In the genomic region with DNA sequence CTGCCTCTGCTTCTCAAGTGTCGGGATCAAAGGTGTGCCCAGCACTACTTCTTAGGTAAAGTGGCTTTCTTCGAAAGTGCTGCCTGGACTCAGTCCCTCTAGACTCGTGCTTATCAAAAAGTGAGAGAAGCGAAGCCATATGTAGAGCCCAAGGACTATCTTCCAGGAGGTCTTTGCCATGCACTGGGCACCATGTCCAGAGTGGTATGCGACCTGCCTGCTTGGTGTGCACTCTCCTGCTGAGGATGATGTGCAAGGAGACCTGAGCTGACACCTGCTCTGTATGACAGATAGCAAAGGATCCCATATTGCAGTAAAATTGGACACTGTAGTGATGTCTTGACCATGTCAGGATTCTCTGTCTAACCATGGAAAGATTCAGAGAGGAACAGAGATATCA, we compare ENCODE assay signal across 14 mouse cellular contexts.
"Had no signal": no experiment of that assay in that cellular context is flagged by ENCODE, and none has a peak within 500 bp of the region (broad histone marks: within the 10 kb centered on the region; RNA-seq: fewer than 3 reads in every experiment).

No protein-coding gene starts in this region.

- H3K36me3 ChIP-seq: limb, embryonic 15.5 days; liver, embryonic 12.5 days; midbrain, embryonic 12.5 days; neural tube, embryonic 13.5 days had no signal

- H3K4me3 ChIP-seq: limb, embryonic 15.5 days; liver, embryonic 12.5 days; midbrain, embryonic 12.5 days; neural tube, embryonic 13.5 days had no signal

- H3K4me2 ChIP-seq: limb, embryonic 15.5 days; liver, embryonic 12.5 days; lung, embryonic 14.5 days; midbrain, embryonic 12.5 days; neural tube, embryonic 13.5 days had no signal

- H3K27ac ChIP-seq: kidney, postnatal 0 days; limb, embryonic 15.5 days; liver, embryonic 12.5 days; midbrain, embryonic 12.5 days; neural tube, embryonic 13.5 days had no signal

- H3K27me3 ChIP-seq: limb, embryonic 15.5 days; liver, embryonic 12.5 days; midbrain, embryonic 12.5 days; neural tube, embryonic 13.5 days had no signal

- DNase-seq: kidney, postnatal 36 days; lung, postnatal 10 days; lung, postnatal 4 days; retina, postnatal 1 day; spleen, adult 18-20 months; thymus, adult 18-20 months; thymus, postnatal 14 days had no signal

- H3K4me1 ChIP-seq: limb, embryonic 15.5 days; liver, embryonic 12.5 days; midbrain, embryonic 12.5 days; neural tube, embryonic 13.5 days had no signal

- H3K9me3 ChIP-seq: limb, embryonic 15.5 days; midbrain, embryonic 12.5 days; neural tube, embryonic 13.5 days had no signal

- ATAC-seq: liver, embryonic 12.5 days; midbrain, embryonic 16.5 days had no signal

- H3K9ac ChIP-seq: limb, embryonic 15.5 days; liver, embryonic 12.5 days; lung, embryonic 14.5 days; midbrain, embryonic 12.5 days; neural tube, embryonic 13.5 days had no signal
